Mouse (Mus musculus): ENCODE measurements around the gene Tep1. TPM values are rescaled to one million over a fixed set of nuclear protein-coding genes. Genes with fewer than 3 reads are reported as not detected.
"Not testable (repeated sequence)": the region's sequence is repeated elsewhere in the genome, so short reads cannot be mapped to it uniquely, and the experiment has no call there.

Tep1 gene
- polyA plus RNA-seq, 1 experiment: 102 TPM

GRCm38 (mm10) chr14:50875591-50876230 is 5.4 kb upstream of the Tep1 start:
- no peak overlapping the region for H3K4me3 ChIP-seq (replicated peaks; ENCODE audit: control insufficient read depth, low read depth, low read length)
- TF ChIP-seq POLR2A (IDR thresholded peaks at IDR 0.05; ENCODE audit: borderline replicate concordance, control insufficient read depth, low read depth, low read length): no peak
- TF ChIP-seq CTCF (IDR thresholded peaks at IDR 0.05; ENCODE audit: control insufficient read depth, insufficient read depth, low read length): no peak
- no peaks in the 10 kb centered on the region for H3K4me1 ChIP-seq (ENCODE audit: control insufficient read depth, insufficient read depth, low read length)
- H3K27ac ChIP-seq (ENCODE audit: control insufficient read depth, insufficient read depth, low read depth, low read length, poor library complexity): no peak overlapping the region
- WGBS: 52% methylated on average over 6 of the region's 6 CpGs

- TF ChIP-seq POLR2A (IDR thresholded peaks at IDR 0.05; ENCODE audit: borderline replicate concordance, control insufficient read depth, low read depth, low read length): no peak
- no peak for TF ChIP-seq CTCF (IDR thresholded peaks at IDR 0.05; ENCODE audit: control insufficient read depth, insufficient read depth, low read length)
- Histone ChIP-seq H3K4me3 (replicated peaks; ENCODE audit: control insufficient read depth, low read depth, low read length) (no peak overlapping the region), H3K27ac (ENCODE audit: control insufficient read depth, insufficient read depth, low read depth, low read length, poor library complexity) (no peak overlapping the region), H3K4me1 (ENCODE audit: control insufficient read depth, insufficient read depth, low read length) (no peaks in the 10 kb centered on the region)
- 82% methylated on average over 3 of the region's 3 CpGs for WGBS
Observed at GRCm38 (mm10) chr14:50875175-50875574, 4.8 kb upstream of the Tep1 start.

- Histone ChIP-seq H3K4me1 (ENCODE audit: control insufficient read depth, insufficient read depth, low read length) (no peaks in the 10 kb centered on the region), H3K4me3 (replicated peaks; ENCODE audit: control insufficient read depth, low read depth, low read length) (no peak overlapping the region), H3K27ac (ENCODE audit: control insufficient read depth, insufficient read depth, low read depth, low read length, poor library complexity) (no peak overlapping the region)
- WGBS: 74% methylated on average over 2 of the region's 2 CpGs
- TF ChIP-seq CTCF (IDR thresholded peaks at IDR 0.05; ENCODE audit: control insufficient read depth, insufficient read depth, low read length) (no peak), POLR2A (IDR thresholded peaks at IDR 0.05; ENCODE audit: borderline replicate concordance, control insufficient read depth, low read depth, low read length) (no peak)
Observed at GRCm38 (mm10) chr14:50871284-50871683, 924 bp upstream of the Tep1 start.

GRCm38 (mm10) chr14:50870805-50871143 is 414 bp upstream of the Tep1 start:
- WGBS: 42% methylated on average over 5 of the region's 5 CpGs
- TF ChIP-seq CTCF (IDR thresholded peaks at IDR 0.05; ENCODE audit: control insufficient read depth, insufficient read depth, low read length) (no peak), POLR2A (IDR thresholded peaks at IDR 0.05; ENCODE audit: borderline replicate concordance, control insufficient read depth, low read depth, low read length) (no peak)
- Histone ChIP-seq H3K4me1 (ENCODE audit: control insufficient read depth, insufficient read depth, low read length) (no peaks in the 10 kb centered on the region), H3K4me3 (replicated peaks; ENCODE audit: control insufficient read depth, low read depth, low read length) (peak overlapping the region; percentile 100), H3K27ac (ENCODE audit: control insufficient read depth, insufficient read depth, low read depth, low read length, poor library complexity) (peak overlapping the region; percentile 45)

DNA sequence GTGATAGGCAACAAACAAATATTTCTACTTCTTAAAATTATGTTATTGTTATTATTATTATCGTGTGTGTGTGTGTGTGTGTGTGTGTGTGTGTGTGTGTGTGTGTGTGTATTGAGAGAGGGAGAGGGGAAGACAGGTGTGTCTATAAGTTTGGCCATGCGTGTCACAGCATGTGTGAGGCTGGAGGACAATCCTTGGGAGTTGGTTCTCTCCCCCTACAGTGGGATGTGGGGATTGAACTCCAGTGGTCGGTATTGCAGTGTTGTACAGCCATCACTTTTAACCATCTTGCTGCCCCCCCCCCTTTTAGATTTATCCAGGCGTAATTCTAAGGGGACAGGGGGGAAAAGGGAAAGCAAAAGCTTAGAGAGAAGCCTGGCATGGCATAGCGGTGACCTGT is 1.7 kb downstream of the Tep1 start:
- Histone ChIP-seq H3K4me1 (ENCODE audit: control insufficient read depth, insufficient read depth, low read length) (no peaks in the 10 kb centered on the region), H3K4me3 (replicated peaks; ENCODE audit: control insufficient read depth, low read depth, low read length) (no peak overlapping the region), H3K27ac (ENCODE audit: control insufficient read depth, insufficient read depth, low read depth, low read length, poor library complexity) (no peak overlapping the region)
- WGBS: 84% methylated on average over 5 of the region's 5 CpGs
- TF ChIP-seq CTCF (IDR thresholded peaks at IDR 0.05; ENCODE audit: control insufficient read depth, insufficient read depth, low read length) (no peak), POLR2A (IDR thresholded peaks at IDR 0.05; ENCODE audit: borderline replicate concordance, control insufficient read depth, low read depth, low read length) (no peak)

DNA sequence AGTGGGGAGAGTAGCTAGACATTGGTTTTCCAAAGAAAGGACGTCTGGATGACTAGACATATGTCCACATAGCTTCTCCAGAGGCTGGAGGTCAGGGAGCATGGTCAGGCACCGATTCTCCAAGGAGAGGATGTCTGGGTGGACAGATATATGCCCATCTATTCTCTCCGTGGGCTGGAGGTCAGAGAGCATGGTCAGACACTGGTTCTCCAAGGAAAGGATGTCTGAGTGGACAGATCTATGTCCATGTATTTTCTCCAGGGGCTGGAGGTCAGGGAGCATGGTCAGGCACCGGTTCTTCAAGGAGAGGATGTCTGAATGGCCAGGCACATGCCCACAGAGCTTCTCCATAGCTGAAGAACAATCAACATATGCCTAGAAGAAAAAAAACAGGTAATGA is 2.1 kb downstream of the Tep1 start:
- Histone ChIP-seq H3K4me3 (replicated peaks; ENCODE audit: control insufficient read depth, low read depth, low read length) (no peak overlapping the region), H3K27ac (ENCODE audit: control insufficient read depth, insufficient read depth, low read depth, low read length, poor library complexity) (no peak overlapping the region), H3K4me1 (ENCODE audit: control insufficient read depth, insufficient read depth, low read length) (no peaks in the 10 kb centered on the region)
- 76% methylated on average over 4 of the region's 4 CpGs for WGBS
- no peak for TF ChIP-seq POLR2A (IDR thresholded peaks at IDR 0.05; ENCODE audit: borderline replicate concordance, control insufficient read depth, low read depth, low read length)
- TF ChIP-seq CTCF (IDR thresholded peaks at IDR 0.05; ENCODE audit: control insufficient read depth, insufficient read depth, low read length): no peak

- WGBS: 88% methylated on average over 3 of the region's 3 CpGs
- H3K4me1 ChIP-seq (ENCODE audit: control insufficient read depth, insufficient read depth, low read length): no peaks in the 10 kb centered on the region
- TF ChIP-seq POLR2A (IDR thresholded peaks at IDR 0.05; ENCODE audit: borderline replicate concordance, control insufficient read depth, low read depth, low read length) (no peak), CTCF (IDR thresholded peaks at IDR 0.05; ENCODE audit: control insufficient read depth, insufficient read depth, low read length) (no peak)
- H3K4me3 ChIP-seq (replicated peaks; ENCODE audit: control insufficient read depth, low read depth, low read length): no peak overlapping the region
- no peak overlapping the region for H3K27ac ChIP-seq (ENCODE audit: control insufficient read depth, insufficient read depth, low read depth, low read length, poor library complexity)
Observed at GRCm38 (mm10) chr14:50866966-50867365, 3.4 kb downstream of the Tep1 start.

GRCm38 (mm10) chr14:50865005-50865404 is 5.4 kb downstream of the Tep1 start:
- H3K4me3 ChIP-seq (replicated peaks; ENCODE audit: control insufficient read depth, low read depth, low read length); H3K4me1 ChIP-seq (ENCODE audit: control insufficient read depth, insufficient read depth, low read length); H3K27ac ChIP-seq (ENCODE audit: control insufficient read depth, insufficient read depth, low read depth, low read length, poor library complexity): not testable (repeated sequence)

- 90% methylated on average over 10 of the region's 10 CpGs for WGBS
- Histone ChIP-seq H3K4me3 (replicated peaks; ENCODE audit: control insufficient read depth, low read depth, low read length) (no peak overlapping the region), H3K27ac (ENCODE audit: control insufficient read depth, insufficient read depth, low read depth, low read length, poor library complexity) (no peak overlapping the region), H3K4me1 (ENCODE audit: control insufficient read depth, insufficient read depth, low read length) (no peaks in the 10 kb centered on the region)
- TF ChIP-seq POLR2A (IDR thresholded peaks at IDR 0.05; ENCODE audit: borderline replicate concordance, control insufficient read depth, low read depth, low read length) (no peak), CTCF (IDR thresholded peaks at IDR 0.05; ENCODE audit: control insufficient read depth, insufficient read depth, low read length) (no peak)
Observed at GRCm38 (mm10) chr14:50862641-50863040, 7.7 kb downstream of the Tep1 start.
